Mouse (Mus musculus): ENCODE results near the gene Zswim5. TPM values are rescaled to one million over a fixed set of nuclear protein-coding genes. Genes with fewer than 3 reads are reported as not detected.

Zswim5 gene
- polyA plus RNA-seq, 1 experiment from 2014 or later: 3.3 TPM

DNA sequence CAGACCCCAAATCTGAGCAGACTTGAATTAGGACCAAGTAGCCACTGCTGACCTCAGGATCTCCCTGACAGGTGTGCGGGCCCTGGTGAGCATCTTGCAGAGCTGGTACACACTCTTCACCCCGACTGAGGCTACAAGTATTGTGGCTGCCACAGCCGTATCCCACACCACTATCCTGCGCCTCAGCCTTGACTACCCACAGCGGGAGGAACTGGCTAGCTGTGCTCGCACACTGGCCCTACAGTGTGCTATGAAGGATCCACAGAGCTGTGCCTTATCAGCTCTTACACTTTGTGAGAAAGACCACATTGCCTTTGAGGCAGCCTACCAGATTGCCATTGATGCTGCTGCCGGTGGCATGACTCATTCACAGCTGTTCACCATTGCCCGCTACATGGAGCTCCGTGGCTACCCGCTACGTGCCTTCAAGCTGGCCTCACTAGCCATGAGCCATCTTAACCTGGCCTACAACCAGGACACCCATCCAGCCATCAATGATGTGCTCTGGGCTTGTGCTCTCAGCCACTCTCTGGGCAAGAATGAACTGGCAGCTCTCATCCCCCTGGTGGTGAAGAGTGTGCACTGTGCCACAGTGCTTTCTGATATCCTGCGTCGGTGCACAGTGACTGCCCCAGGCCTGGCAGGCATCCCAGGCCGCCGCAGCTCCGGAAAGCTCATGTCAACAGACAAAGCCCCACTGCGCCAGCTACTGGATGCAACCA is 109.4 kb downstream of the Zswim5 start:
- peak; percentile 75 for DNase-seq (ENCODE audit: low spot score)

DNA sequence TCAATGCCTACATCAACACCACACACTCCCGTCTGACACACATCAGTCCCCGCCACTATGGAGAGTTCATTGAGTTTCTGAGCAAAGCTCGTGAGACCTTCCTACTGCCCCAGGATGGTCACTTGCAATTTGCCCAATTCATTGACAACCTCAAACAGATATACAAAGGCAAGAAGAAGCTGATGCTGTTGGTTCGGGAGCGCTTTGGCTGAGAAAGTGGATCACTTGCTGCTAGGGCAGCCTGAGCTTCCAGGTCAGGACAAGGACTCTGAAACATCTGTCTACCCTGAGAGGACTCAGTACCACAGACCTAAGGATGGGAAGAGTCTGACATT is 109.9 kb downstream of the Zswim5 start:
- 71% methylated on average over 5 of the region's 5 CpGs for WGBS
- H3K27me3 ChIP-seq (ENCODE audit: control insufficient read depth, insufficient read depth, low read length): no peaks in the 10 kb centered on the region
- H3K4me3 ChIP-seq (ENCODE audit: low read depth, low read length): no peak overlapping the region
- no peaks in the 10 kb centered on the region for H3K4me1 ChIP-seq (ENCODE audit: control insufficient read depth, insufficient read depth, low read length)
- no peaks in the 10 kb centered on the region for H3K36me3 ChIP-seq (replicated peaks; ENCODE audit: control insufficient read depth, insufficient read depth, low read depth, low read length)
- no peak overlapping the region for H3K9ac ChIP-seq (replicated peaks; ENCODE audit: low read length)
- ATAC-seq (replicated peaks; ENCODE audit: insufficient number of reproducible peaks, low FRiP score, low TSS enrichment, low read depth): no peak
- H3K4me2 ChIP-seq (ENCODE audit: low read depth, low read length): no peak overlapping the region
- H3K27ac ChIP-seq (replicated peaks; ENCODE audit: low read depth, low read length): no peak overlapping the region
- no peaks in the 10 kb centered on the region for H3K9me3 ChIP-seq (replicated peaks; ENCODE audit: control insufficient read depth, low read length)
- DNase-seq (ENCODE audit: low spot score): no peak

More for the DNA sequence above, 109.4 kb downstream of the Zswim5 start:
- Histone ChIP-seq H3K27me3 (ENCODE audit: control insufficient read depth, insufficient read depth, low read length) (no peaks in the 10 kb centered on the region), H3K27ac (replicated peaks; ENCODE audit: low read depth, low read length) (no peak overlapping the region), H3K4me2 (ENCODE audit: low read depth, low read length) (no peak overlapping the region), H3K4me3 (ENCODE audit: low read depth, low read length) (no peak overlapping the region), H3K9me3 (replicated peaks; ENCODE audit: control insufficient read depth, low read length) (no peaks in the 10 kb centered on the region), H3K36me3 (replicated peaks; ENCODE audit: control insufficient read depth, insufficient read depth, low read depth, low read length) (no peaks in the 10 kb centered on the region), H3K4me1 (ENCODE audit: control insufficient read depth, insufficient read depth, low read length) (no peaks in the 10 kb centered on the region), H3K9ac (replicated peaks; ENCODE audit: low read length) (no peak overlapping the region)
- WGBS: 62% methylated on average over 17 of the region's 17 CpGs
- ATAC-seq (replicated peaks; ENCODE audit: insufficient number of reproducible peaks, low FRiP score, low TSS enrichment, low read depth): peak; percentile 73

DNA sequence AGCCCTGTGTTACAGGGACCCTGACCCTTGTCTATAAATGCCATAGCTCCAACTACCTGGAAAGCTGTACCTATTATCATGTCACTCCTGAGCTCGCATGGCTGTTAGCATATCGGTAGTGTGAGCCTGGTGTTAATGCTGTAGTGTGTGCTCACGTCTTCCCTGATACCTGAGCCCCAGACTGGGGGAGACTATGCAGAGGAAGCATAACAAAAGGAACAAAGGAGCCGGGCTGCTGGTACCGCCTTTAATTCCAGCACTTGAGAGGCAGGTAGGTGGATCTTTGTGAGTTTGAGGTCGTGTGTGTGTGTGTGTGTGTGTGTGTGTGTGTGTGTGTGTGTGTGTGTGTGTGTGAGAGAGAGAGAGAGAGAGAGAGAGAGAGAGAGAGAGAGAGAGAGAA is 112.6 kb downstream of the Zswim5 start:
- ATAC-seq (replicated peaks; ENCODE audit: insufficient number of reproducible peaks, low FRiP score, low TSS enrichment, low read depth) (no peak), DNase-seq (ENCODE audit: low spot score) (no peak)
- H3K4me3 ChIP-seq (ENCODE audit: low read depth, low read length): no peak overlapping the region
- no peaks in the 10 kb centered on the region for H3K36me3 ChIP-seq (replicated peaks; ENCODE audit: control insufficient read depth, insufficient read depth, low read depth, low read length)
- H3K4me1 ChIP-seq (ENCODE audit: control insufficient read depth, insufficient read depth, low read length): peaks cover 5% of the 10 kb centered on the region; the same call in 1 of the 2 replicates
- no peaks in the 10 kb centered on the region for H3K9me3 ChIP-seq (replicated peaks; ENCODE audit: control insufficient read depth, low read length)
- WGBS: 68% methylated on average over 6 of the region's 6 CpGs
- H3K27ac ChIP-seq (replicated peaks; ENCODE audit: low read depth, low read length): no peak overlapping the region
- H3K9ac ChIP-seq (replicated peaks; ENCODE audit: low read length): no peak overlapping the region
- no peak overlapping the region for H3K4me2 ChIP-seq (ENCODE audit: low read depth, low read length)
- H3K27me3 ChIP-seq (ENCODE audit: control insufficient read depth, insufficient read depth, low read length): no peaks in the 10 kb centered on the region

DNA sequence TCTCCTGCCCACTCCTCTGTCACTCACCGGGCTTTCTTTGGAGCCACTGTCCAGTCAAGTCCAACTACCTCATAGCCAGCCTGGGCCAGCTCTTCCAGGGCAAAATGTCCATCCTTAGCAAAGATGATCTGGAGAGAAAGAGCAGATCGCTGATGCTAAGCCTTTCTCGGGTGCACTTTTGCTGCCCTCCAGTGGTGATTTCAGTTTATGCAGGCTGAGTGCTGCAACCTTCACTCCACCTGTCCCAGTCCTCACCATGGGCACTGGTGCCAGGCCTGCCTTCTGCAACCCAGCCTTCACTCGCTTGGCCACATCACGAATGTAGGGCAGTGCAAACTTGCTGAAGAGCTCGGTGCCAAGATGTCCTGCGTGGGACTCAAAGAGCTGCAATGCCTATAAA is 114.2 kb downstream of the Zswim5 start:
- Histone ChIP-seq H3K4me1 (ENCODE audit: control insufficient read depth, insufficient read depth, low read length) (peaks cover 5% of the 10 kb centered on the region; the same call in 1 of the 2 replicates), H3K36me3 (replicated peaks; ENCODE audit: control insufficient read depth, insufficient read depth, low read depth, low read length) (no peaks in the 10 kb centered on the region), H3K27ac (replicated peaks; ENCODE audit: low read depth, low read length) (no peak overlapping the region), H3K4me3 (ENCODE audit: low read depth, low read length) (no peak overlapping the region), H3K9ac (replicated peaks; ENCODE audit: low read length) (no peak overlapping the region), H3K27me3 (ENCODE audit: control insufficient read depth, insufficient read depth, low read length) (no peaks in the 10 kb centered on the region), H3K9me3 (replicated peaks; ENCODE audit: control insufficient read depth, low read length) (no peaks in the 10 kb centered on the region), H3K4me2 (ENCODE audit: low read depth, low read length) (no peak overlapping the region)
- DNase-seq (ENCODE audit: low spot score) (peak; percentile 84), ATAC-seq (replicated peaks; ENCODE audit: insufficient number of reproducible peaks, low FRiP score, low TSS enrichment, low read depth) (no peak)
- WGBS: 13% methylated on average over 7 of the region's 7 CpGs

DNA sequence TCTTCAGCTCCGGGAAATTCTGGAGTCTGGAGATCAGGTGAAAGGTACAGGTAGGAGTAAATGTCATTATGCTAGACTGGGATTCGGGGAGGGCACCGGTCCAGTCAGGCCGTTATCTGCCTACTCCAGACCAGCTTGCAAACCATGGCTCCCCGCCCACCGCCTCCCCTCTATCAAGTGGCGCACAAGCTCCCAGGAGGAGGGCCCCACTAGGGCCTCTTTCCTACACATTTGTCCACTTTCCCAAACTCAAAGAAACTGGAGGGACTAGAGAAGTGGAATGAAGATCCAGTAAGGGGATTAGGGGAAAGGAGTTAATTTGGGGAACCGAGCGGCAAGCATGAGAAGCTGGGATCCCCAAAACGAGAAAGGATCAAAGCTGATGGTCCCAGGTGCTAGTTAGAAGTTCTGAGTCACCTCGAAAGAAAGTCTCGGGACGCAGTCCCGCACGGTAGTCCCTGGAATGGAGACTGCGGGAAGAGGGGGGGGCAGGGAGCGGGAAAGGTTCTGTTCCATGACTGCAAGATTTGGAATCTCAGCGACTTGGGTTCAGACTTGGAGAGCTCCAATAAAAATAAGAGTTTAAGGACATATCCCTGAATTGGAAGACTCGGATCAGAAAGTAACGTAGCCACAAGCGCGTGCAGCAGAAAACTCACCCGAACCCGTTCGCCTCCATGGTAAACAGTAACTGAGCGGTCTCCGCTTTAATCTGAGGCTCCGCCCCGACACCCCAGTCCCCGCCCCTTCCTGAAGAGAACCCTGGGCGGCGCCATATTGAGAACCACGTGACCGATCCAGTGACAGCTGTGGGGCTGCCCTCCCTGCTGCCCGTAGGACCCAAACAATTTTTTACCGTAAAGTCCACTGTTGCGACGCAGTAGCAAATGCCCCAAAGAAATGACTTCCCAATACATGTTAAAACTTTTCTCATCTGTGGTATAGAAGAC is 116.8 kb downstream of the Zswim5 start, which contains the start of gene Urod:
Urod (minus strand) TSS at position 742 of the 950 bp plus-strand sequence.
- H3K4me3 ChIP-seq (ENCODE audit: low read depth, low read length): peak within 1 kb of the TSS; percentile 96
- H3K4me1 ChIP-seq (ENCODE audit: control insufficient read depth, insufficient read depth, low read length): peaks cover 5% of the 10 kb centered on the region; the same call in 1 of the 2 replicates
- no peaks in the 10 kb centered on the region for H3K9me3 ChIP-seq (replicated peaks; ENCODE audit: control insufficient read depth, low read length)
- peak within 1 kb of the TSS; percentile 74 for H3K9ac ChIP-seq (replicated peaks; ENCODE audit: low read length)
- H3K27me3 ChIP-seq (ENCODE audit: control insufficient read depth, insufficient read depth, low read length): no peaks in the 10 kb centered on the region
- 2% methylated on average over 38 of the region's 38 CpGs for WGBS
- ATAC-seq (replicated peaks; ENCODE audit: insufficient number of reproducible peaks, low FRiP score, low TSS enrichment, low read depth) (peak; percentile 66), DNase-seq (ENCODE audit: low spot score) (peak; percentile 98)
- no peaks in the 10 kb centered on the region for H3K36me3 ChIP-seq (replicated peaks; ENCODE audit: control insufficient read depth, insufficient read depth, low read depth, low read length)
- peak within 1 kb of the TSS; percentile 35; the same call in 1 of the 2 replicates for H3K27ac ChIP-seq (replicated peaks; ENCODE audit: low read depth, low read length)
- peak within 1 kb of the TSS; percentile 99 for H3K4me2 ChIP-seq (ENCODE audit: low read depth, low read length)

DNA sequence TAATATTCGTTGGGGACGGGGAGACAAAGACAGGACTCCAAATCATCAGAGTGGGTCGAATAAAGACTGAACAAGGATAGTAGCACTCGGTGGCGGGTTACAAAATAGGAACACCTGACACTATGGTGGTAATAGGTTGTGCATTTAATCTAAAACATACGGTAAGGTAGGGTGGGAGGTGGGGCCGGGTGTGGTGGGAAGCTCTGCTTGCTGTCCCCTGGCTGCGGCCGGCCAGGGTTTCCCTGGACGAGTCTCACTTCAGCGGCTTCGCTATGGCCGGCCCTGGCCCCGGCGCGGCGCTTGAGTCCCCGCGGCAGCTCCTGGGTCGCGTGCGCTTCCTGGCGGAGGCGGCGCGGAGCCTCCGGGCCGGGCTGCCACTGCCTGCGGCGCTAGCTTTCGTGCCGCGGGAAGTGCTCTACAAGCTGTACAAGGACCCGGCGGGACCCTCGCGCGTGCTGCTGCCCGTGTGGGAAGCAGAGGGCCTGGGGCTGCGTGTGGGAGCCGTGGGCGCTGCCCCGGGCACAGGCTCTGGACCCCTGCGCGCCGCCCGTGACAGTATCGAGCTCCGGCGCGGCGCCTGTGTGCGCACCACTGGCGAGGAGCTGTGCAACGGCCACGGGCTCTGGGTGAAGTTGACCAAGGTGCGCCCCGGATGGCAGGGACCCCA is 118.1 kb downstream of the Zswim5 start, which contains the start of gene Hectd3:
Hectd3 (plus strand) TSS at position 187 of the 667 bp plus-strand sequence.
- no peaks in the 10 kb centered on the region for H3K27me3 ChIP-seq (ENCODE audit: control insufficient read depth, insufficient read depth, low read length)
- under 1% methylated on average over 58 of the region's 58 CpGs for WGBS
- ATAC-seq (replicated peaks; ENCODE audit: insufficient number of reproducible peaks, low FRiP score, low TSS enrichment, low read depth) (peak; percentile 45), DNase-seq (ENCODE audit: low spot score) (peak; percentile 77)
- H3K9me3 ChIP-seq (replicated peaks; ENCODE audit: control insufficient read depth, low read length): no peaks in the 10 kb centered on the region
- peak within 1 kb of the TSS; percentile 74 for H3K9ac ChIP-seq (replicated peaks; ENCODE audit: low read length)
- H3K4me3 ChIP-seq (ENCODE audit: low read depth, low read length): peak within 1 kb of the TSS; percentile 96
- peaks cover 5% of the 10 kb centered on the region; the same call in 1 of the 2 replicates for H3K4me1 ChIP-seq (ENCODE audit: control insufficient read depth, insufficient read depth, low read length)
- 0 out of 2 replicates have a peak, but pooled peaks cover 2% of the 10 kb centered on the region for H3K36me3 ChIP-seq (replicated peaks; ENCODE audit: control insufficient read depth, insufficient read depth, low read depth, low read length)
- peak within 1 kb of the TSS; percentile 99 for H3K4me2 ChIP-seq (ENCODE audit: low read depth, low read length)
- H3K27ac ChIP-seq (replicated peaks; ENCODE audit: low read depth, low read length): peak within 1 kb of the TSS; percentile 35; the same call in 1 of the 2 replicates

DNA sequence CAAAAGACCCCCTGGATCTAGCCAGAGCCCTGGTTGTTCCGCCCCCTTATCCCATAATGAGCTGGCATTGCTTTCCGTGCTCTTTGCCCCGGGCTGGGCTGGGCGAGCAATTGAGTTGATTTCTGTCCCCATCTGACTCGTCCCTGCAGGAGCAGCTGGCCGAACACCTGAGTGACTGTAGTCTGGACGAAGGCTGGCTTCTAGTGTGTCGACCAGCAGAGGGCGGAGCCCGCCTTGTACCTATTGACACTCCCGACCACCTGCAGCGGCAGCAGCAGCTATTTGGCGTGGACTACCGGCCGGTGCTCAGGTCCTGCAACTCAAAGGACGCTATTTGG is 118.6 kb downstream of the Zswim5 start:
- peaks cover 2% of the 10 kb centered on the region; the same call in 1 of the 2 replicates for H3K36me3 ChIP-seq (replicated peaks; ENCODE audit: control insufficient read depth, insufficient read depth, low read depth, low read length)
- ATAC-seq (replicated peaks; ENCODE audit: insufficient number of reproducible peaks, low FRiP score, low TSS enrichment, low read depth) (peak; percentile 5), DNase-seq (ENCODE audit: low spot score) (peak; percentile 52)
- H3K27me3 ChIP-seq (ENCODE audit: control insufficient read depth, insufficient read depth, low read length): no peaks in the 10 kb centered on the region
- peaks cover 5% of the 10 kb centered on the region; the same call in 1 of the 2 replicates for H3K4me1 ChIP-seq (ENCODE audit: control insufficient read depth, insufficient read depth, low read length)
- 0 out of 2 replicates have a peak overlapping the region, but pooled peaks have one; percentile 35 for H3K27ac ChIP-seq (replicated peaks; ENCODE audit: low read depth, low read length)
- 0% methylated on average over 16 of the region's 16 CpGs for WGBS
- H3K9ac ChIP-seq (replicated peaks; ENCODE audit: low read length): peak overlapping the region; percentile 74
- H3K9me3 ChIP-seq (replicated peaks; ENCODE audit: control insufficient read depth, low read length): no peaks in the 10 kb centered on the region
- peak overlapping the region; percentile 99 for H3K4me2 ChIP-seq (ENCODE audit: low read depth, low read length)
- peak overlapping the region; percentile 96 for H3K4me3 ChIP-seq (ENCODE audit: low read depth, low read length)

All from embryonic facial prominence, embryonic 11.5 days (tissue).